Mouse (Mus musculus) ES-Bruce4 (cell line): ENCODE measurements around the gene Mrps26.

Experiments
- EP300 ChIP-seq: IDR thresholded peaks from 2 replicates; pipeline ENCODE4 v1.6.1; 2011; ENCODE audit warnings: low read depth, low read length; ENCODE audit not compliant: insufficient read depth
- POLR2A ChIP-seq: IDR thresholded peaks from one replicate; pipeline ENCODE4 v1.8.1; 2011; ENCODE audit warnings: low read length; ENCODE audit not compliant: insufficient read depth

DNA sequence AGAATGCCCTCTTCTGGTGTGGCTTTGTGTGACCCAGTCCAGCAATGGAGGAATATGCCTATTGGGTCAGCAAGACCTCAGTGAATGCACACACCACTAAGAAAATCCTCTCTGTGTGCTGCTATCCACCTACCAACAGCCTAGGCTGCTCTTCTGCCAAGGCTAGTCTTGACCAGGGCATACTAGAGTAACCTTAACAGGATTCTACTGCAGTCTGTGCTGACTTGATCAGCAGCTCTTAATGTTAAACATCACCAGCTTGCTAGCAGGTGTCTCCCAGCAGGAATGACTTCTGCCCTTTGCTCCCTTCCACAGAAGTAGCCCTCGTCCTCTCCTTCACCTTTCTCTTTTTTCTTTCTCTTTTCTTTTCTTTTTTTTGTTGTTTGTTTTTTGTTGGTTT is 7.2 kb upstream of the Mrps26 start:
- TF ChIP-seq POLR2A, result no peak
- TF ChIP-seq EP300, result no peak
